Mouse (Mus musculus) heart, postnatal 0 days (tissue): Measurements from ENCODE around the gene Baiap2. TPM values are rescaled to one million over a fixed set of nuclear protein-coding genes. Genes with fewer than 3 reads are reported as not detected.
A peak's percentile ranks its signal among the peaks of the same experiment; 100 is the strongest.

Experiments used
- ATAC-seq: fragments of 200-750 bp; cut with Nextera tagmentation; 2 replicates; pipeline ENCODE4 v1.8.0; 2017; ENCODE audit warnings: low read depth, moderate number of reproducible peaks, moderate library complexity; ENCODE audit not compliant: insufficient read depth
- DNase-seq: peaks from one replicate; pipeline ENCODE4 v3.0.0-alpha.2; 2016; ENCODE audit warnings: low spot score
- H3K27ac ChIP-seq: fragments of 300-500 bp; sonication (generic); 2 replicates; pipeline ENCODE4 v1.5.1; 2014; ENCODE audit warnings: low read depth, mild to moderate bottlenecking
- H3K27me3 ChIP-seq: fragments of 300-500 bp; sonication (generic); 2 replicates; pipeline ENCODE4 v1.6.1; 2014; ENCODE audit warnings: low read length, mixed read lengths; ENCODE audit not compliant: control insufficient read depth, insufficient read depth
- H3K36me3 ChIP-seq: fragments of 300-500 bp; sonication (generic); replicated peaks from 2 replicates; pipeline ENCODE4 v1.6.1; 2014; ENCODE audit warnings: low read length, mixed read lengths; ENCODE audit not compliant: control insufficient read depth, insufficient read depth
- H3K4me1 ChIP-seq: fragments of 300-500 bp; sonication (generic); 2 replicates; pipeline ENCODE4 v1.6.1; 2014; ENCODE audit warnings: antibody characterized with exemption; ENCODE audit not compliant: control insufficient read depth, insufficient read depth
- H3K4me2 ChIP-seq: fragments of 300-500 bp; sonication (generic); 2 replicates; pipeline ENCODE4 v1.6.1; 2014; ENCODE audit warnings: low read depth, mild to moderate bottlenecking, low read length, moderate library complexity
- H3K4me3 ChIP-seq: fragments of 300-500 bp; sonication (generic); 2 replicates; pipeline ENCODE4 v1.5.1; 2014; ENCODE audit warnings: low read depth, low read length
- H3K9ac ChIP-seq: fragments of 300-500 bp; sonication (generic); replicated peaks from 2 replicates; pipeline ENCODE4 v1.6.1; 2014; ENCODE audit warnings: low read depth, low read length, mixed read lengths
- H3K9me3 ChIP-seq: fragments of 300-500 bp; sonication (generic); replicated peaks from 2 replicates; pipeline ENCODE4 v1.6.1; 2016; ENCODE audit warnings: low read length; ENCODE audit not compliant: control insufficient read depth
- CTCF ChIP-seq: IDR thresholded peaks from 2 replicates; pipeline ENCODE4 v1.5.1; 2016; ENCODE audit warnings: antibody characterized with exemption, control low read depth, low read depth
- EP300 ChIP-seq: IDR thresholded peaks from 2 replicates; pipeline ENCODE4 v1.6.1; 2016; ENCODE audit warnings: antibody characterized with exemption, low read depth
- WGBS: fragments of 180-500 bp; shearing (Covaris S2); extraction: QIAGEN DNeasy Blood & Tissue Kit; methylation state at CpG from one replicate; pipeline ENCODE4 v1.1.7; 2014; 5-methylcytosine and 5-hydroxymethylcytosine counted together
- polyA plus RNA-seq: library from polyadenylated mRNA; unstranded; fragments of >200 nt; fragmentation: Nextera tagmentation; extraction: Ambion mirVana; gene quantifications from 2 replicates; pipeline ENCODE4 v1.2.1, GENCODE M21; 2015
- total RNA-seq: library from RNA; depleted of rRNA; stranded (reverse); fragments of >200 nt; gene quantifications from 2 replicates; pipeline ENCODE4 v1.2.3, GENCODE M21; 2014; ENCODE audit warnings: low replicate concordance

The Baiap2 gene
- total and polyA plus RNA-seq, 2 experiments from 2014 or later: 8.2 to 22.0 TPM

DNA sequence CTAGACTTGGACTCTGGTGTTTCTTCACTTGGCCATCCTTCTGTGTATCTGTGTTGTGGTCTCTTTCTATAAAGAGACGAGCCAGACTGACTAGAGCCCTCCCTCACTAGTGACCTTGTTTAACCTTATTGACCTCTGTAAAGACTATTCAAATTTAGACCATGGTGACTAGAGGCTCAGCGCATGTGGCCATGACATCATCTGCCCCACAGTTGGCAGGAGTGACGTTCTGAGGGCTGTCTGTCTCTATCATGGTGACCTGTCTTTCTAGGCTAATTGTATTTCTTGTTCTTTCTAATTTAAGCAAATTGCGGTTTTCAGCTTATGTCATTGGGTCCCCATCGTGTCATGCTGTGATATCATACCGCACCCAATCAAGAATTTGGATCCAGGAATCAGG, 8.8 kb downstream of the Baiap2 start:
- H3K27ac ChIP-seq: no peak overlapping the region
- TF ChIP-seq EP300: no peak
- TF ChIP-seq CTCF: no peak
- peaks cover 70% of the 10 kb centered on the region for H3K4me1 ChIP-seq
- H3K36me3 ChIP-seq: no peaks in the 10 kb centered on the region
- WGBS: 85% methylated on average over 6 of the region's 6 CpGs
- H3K27me3 ChIP-seq: no peaks in the 10 kb centered on the region
- DNase-seq (no peak), ATAC-seq (no peak)
- H3K9ac ChIP-seq: no peak overlapping the region
- H3K4me2 ChIP-seq: no peak overlapping the region
- H3K9me3 ChIP-seq: no peaks in the 10 kb centered on the region
- no peak overlapping the region for H3K4me3 ChIP-seq

DNA sequence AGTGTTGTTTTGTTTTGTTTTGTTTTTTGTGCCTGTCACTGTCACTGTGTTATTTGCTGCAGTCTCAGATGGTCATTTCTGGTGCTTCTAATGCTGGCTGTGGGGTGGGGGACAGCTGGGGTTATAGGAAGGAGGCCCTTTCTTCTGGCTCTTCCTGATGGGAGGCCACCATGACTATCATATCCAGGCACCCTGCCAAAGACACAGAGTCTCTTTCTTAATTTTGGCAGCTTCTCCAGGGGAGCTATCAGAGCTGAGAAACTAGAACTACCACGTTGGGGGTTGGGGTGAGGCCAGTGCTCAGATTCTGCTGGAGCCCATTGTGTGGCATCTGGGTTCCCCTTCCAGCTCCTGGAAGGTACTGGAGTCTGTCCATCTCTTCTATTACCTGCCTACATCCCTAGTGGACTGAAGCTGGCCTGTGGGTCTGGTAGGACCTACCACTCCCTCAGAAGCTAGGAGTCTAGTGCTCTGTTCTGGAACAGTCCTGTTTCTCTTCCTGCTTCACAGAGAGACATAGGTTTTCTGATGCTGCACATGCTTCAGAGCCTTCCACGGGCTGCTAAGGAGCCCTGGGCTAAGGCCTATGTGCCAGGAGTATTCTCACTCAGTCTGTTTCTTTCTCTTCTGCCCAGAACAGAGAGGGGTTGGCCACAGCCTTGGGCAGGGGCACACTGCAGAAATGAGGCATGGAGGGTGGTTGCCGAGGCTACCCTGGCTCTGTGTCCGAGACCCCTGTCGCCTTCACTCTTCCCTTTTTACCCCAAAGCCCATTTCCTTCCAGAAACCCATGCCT, 10.1 kb downstream of the Baiap2 start:
- Histone ChIP-seq H3K4me3 (no peak overlapping the region), H3K36me3 (no peaks in the 10 kb centered on the region), H3K27ac (peak overlapping the region; percentile 41), H3K4me2 (no peak overlapping the region), H3K27me3 (no peaks in the 10 kb centered on the region), H3K9ac (no peak overlapping the region), H3K4me1 (peaks cover 74% of the 10 kb centered on the region), H3K9me3 (no peaks in the 10 kb centered on the region)
- DNase-seq: peak; percentile 79
- peak; percentile 5; the same call in 1 of the 2 replicates for ATAC-seq
- 57% methylated on average over 5 of the region's 5 CpGs for WGBS
- TF ChIP-seq EP300 (no peak), CTCF (no peak)

DNA sequence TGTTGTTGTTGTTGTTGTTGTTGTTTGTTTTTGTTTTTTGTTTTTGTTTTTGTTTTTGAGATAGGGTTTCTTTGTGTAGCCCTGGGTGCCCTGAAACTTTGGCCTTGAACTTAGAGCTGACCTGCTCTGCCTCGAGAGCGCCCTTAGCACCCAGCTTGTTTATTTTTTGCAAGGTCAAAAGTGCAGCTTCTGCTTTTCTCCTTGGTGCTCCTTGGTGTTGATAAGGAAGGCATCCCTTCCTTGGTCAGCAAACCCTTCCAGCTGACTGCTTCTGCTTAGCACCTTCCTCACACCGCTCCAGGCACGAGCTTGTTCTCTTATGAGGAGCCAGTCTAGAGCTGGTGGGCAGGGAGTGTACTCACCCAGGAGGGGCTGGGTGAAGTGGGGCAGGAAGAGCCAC, 11.7 kb downstream of the Baiap2 start:
- 60% methylated on average over 4 of the region's 4 CpGs for WGBS
- no peaks in the 10 kb centered on the region for H3K9me3 ChIP-seq
- 0 out of 2 replicates have a peak, but pooled peaks cover 4% of the 10 kb centered on the region for H3K36me3 ChIP-seq
- TF ChIP-seq CTCF (no peak), EP300 (no peak)
- ATAC-seq (no peak), DNase-seq (no peak)
- no peak overlapping the region for H3K4me3 ChIP-seq
- H3K27me3 ChIP-seq: no peaks in the 10 kb centered on the region
- H3K4me2 ChIP-seq: no peak overlapping the region
- H3K27ac ChIP-seq: no peak overlapping the region
- no peak overlapping the region for H3K9ac ChIP-seq
- H3K4me1 ChIP-seq: peaks cover 62% of the 10 kb centered on the region

DNA sequence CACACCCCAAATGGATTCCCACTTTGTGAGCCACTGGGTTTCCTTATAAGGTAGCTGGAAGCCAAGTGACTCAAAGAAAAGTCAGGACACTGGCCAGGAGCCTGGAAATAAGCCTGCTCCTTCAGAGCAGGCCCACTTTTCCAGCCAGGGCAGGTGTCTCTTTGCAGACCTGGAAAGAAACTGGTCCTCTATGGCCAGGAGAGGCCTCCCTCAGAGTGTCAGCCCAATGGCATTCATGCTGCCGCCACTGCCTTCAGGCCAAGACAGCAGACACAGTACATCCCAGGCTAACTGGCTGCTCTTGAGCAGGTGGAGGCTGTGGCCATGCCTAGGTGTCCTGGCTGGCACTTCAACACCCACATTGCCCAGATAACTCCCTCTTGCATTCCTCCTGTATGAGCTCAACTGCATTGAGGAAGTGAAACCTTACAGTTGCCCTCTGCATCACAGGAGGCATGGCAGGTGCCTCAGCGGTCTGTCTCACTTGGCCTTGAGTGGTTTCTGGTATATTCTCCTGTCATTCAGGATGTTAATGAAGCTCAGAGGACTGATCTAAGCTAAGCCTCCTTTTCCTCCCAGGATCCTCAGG, 12.3 kb downstream of the Baiap2 start:
- WGBS: 35% methylated on average over 2 of the region's 2 CpGs
- ATAC-seq: peak; percentile 10; the same call in 1 of the 2 replicates
- Histone ChIP-seq H3K4me3 (no peak overlapping the region), H3K27ac (peak overlapping the region; percentile 51), H3K27me3 (no peaks in the 10 kb centered on the region), H3K9ac (no peak overlapping the region), H3K4me2 (peak overlapping the region; percentile 3; the same call in 1 of the 2 replicates), H3K4me1 (peaks cover 60% of the 10 kb centered on the region), H3K9me3 (no peaks in the 10 kb centered on the region), H3K36me3 (0 out of 2 replicates have a peak, but pooled peaks cover 4% of the 10 kb centered on the region)
- no peak for DNase-seq
- TF ChIP-seq CTCF (no peak), EP300 (no peak)

DNA sequence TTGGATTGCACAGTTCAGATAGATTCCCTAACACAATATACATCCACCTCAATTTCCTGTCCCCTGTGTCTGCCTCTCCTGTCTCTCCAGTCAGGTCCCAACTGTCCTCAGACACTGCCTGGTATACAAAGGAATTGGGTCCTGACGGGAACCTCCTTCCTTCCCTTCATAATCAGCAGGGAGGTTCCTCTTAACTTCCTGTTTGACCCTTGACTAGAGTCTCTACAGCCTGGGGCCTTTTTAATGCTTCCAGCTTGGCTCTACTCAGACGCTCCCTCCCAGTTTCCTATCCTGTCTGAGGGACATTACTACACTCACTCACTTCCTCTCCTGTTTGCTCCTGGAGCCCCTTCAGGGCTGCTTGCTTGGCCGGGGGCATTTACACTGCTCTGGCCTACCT, 12.9 kb downstream of the Baiap2 start:
- no peaks in the 10 kb centered on the region for H3K9me3 ChIP-seq
- H3K9ac ChIP-seq: no peak overlapping the region
- H3K4me1 ChIP-seq: peaks cover 63% of the 10 kb centered on the region
- 0 out of 2 replicates have a peak, but pooled peaks have one; percentile 10 for ATAC-seq
- peak overlapping the region; percentile 3; the same call in 1 of the 2 replicates for H3K4me2 ChIP-seq
- 0 out of 2 replicates have a peak, but pooled peaks cover 4% of the 10 kb centered on the region for H3K36me3 ChIP-seq
- 57% methylated on average over 3 of the region's 3 CpGs for WGBS
- TF ChIP-seq CTCF: no peak
- peak; percentile 30 for DNase-seq
- no peaks in the 10 kb centered on the region for H3K27me3 ChIP-seq
- peak overlapping the region; percentile 51 for H3K27ac ChIP-seq
- H3K4me3 ChIP-seq: no peak overlapping the region
